Mouse (Mus musculus) intestine, postnatal 0 days (tissue): ENCODE measurements around the gene Tmtc4. TPM values are rescaled to one million over a fixed set of nuclear protein-coding genes. Genes with fewer than 3 reads are reported as not detected.
A peak's percentile ranks its signal among the peaks of the same experiment; 100 is the strongest.

Source experiments
- ATAC-seq: fragments of 200-750 bp; cut with Nextera tagmentation; 2 replicates; pipeline ENCODE4 v1.8.0; 2017; ENCODE audit warnings: mild to moderate bottlenecking, moderate TSS enrichment, moderate library complexity
- H3K27ac ChIP-seq: fragments of 300-500 bp; sonication (generic); 2 replicates; pipeline ENCODE4 v1.5.1; 2014; ENCODE audit warnings: mild to moderate bottlenecking, low read depth, low read length, moderate library complexity
- H3K27me3 ChIP-seq: fragments of 300-500 bp; sonication (generic); replicated peaks from 2 replicates; pipeline ENCODE4 v1.6.1; 2014; ENCODE audit warnings: low read length, mixed read lengths; ENCODE audit not compliant: control insufficient read depth, insufficient read depth
- H3K36me3 ChIP-seq: fragments of 300-500 bp; sonication (generic); 2 replicates; pipeline ENCODE4 v1.6.1; 2014; ENCODE audit warnings: mild to moderate bottlenecking, moderate library complexity; ENCODE audit not compliant: control insufficient read depth, insufficient read depth
- H3K4me1 ChIP-seq: fragments of 300-500 bp; sonication (generic); replicated peaks from 2 replicates; pipeline ENCODE4 v1.6.1; 2014; ENCODE audit warnings: antibody characterized with exemption, low read length, mixed read lengths; ENCODE audit not compliant: control insufficient read depth, insufficient read depth
- H3K4me2 ChIP-seq: fragments of 300-500 bp; sonication (generic); replicated peaks from 2 replicates; pipeline ENCODE4 v1.6.1; 2014; ENCODE audit warnings: low read depth, mild to moderate bottlenecking, moderate library complexity
- H3K4me3 ChIP-seq: fragments of 300-500 bp; sonication (generic); 2 replicates; pipeline ENCODE4 v1.5.1; 2014; ENCODE audit warnings: low read depth, low read length
- H3K9ac ChIP-seq: fragments of 300-500 bp; sonication (generic); 2 replicates; pipeline ENCODE4 v1.6.1; 2014; ENCODE audit warnings: mild to moderate bottlenecking, low read depth, low read length
- H3K9me3 ChIP-seq: fragments of 300-500 bp; sonication (generic); 2 replicates; pipeline ENCODE4 v1.6.1; 2016; ENCODE audit warnings: mixed run types; ENCODE audit not compliant: control insufficient read depth
- CTCF ChIP-seq: sonication (generic); IDR thresholded peaks from 2 replicates; pipeline ENCODE4 v1.5.1; 2016; ENCODE audit warnings: low read depth, mild to moderate bottlenecking, control low read depth, antibody characterized with exemption, moderate library complexity
- WGBS: fragments of 180-500 bp; shearing (Covaris S2); extraction: QIAGEN DNeasy Blood & Tissue Kit; methylation state at CpG from one replicate; pipeline ENCODE4 v1.1.7; 2014; 5-methylcytosine and 5-hydroxymethylcytosine counted together
- polyA plus RNA-seq: library from polyadenylated mRNA; unstranded; fragments of >200 nt; fragmentation: Nextera tagmentation; extraction: Ambion mirVana; gene quantifications from 2 replicates; pipeline ENCODE4 v1.2.1, GENCODE M21; 2015

The Tmtc4 gene
- polyA plus RNA-seq, 1 experiment from 2014 or later, result 7.4 TPM

DNA sequence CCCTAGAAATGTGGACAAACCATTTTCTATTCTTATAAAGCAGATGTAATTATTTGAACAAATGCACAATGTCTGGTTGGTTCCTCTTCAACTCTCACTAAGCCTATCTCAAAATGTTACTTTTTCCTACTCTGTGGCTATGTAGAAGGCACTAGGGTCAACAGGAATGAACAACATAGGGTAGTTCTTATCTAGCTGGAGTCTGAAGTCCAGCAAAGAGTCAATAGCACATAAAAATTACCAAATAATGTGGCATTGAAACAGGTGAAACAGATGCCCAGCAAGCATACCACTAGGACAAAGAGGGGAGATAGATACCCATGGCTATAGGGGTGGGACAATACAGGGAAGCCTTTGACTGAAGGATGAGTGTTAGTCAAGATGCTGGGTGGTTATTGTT is 72.6 kb downstream of the Tmtc4 start:
- peaks cover 4% of the 10 kb centered on the region; the same call in 1 of the 2 replicates for H3K4me1 ChIP-seq
- H3K9me3 ChIP-seq, result no peaks in the 10 kb centered on the region
- no peaks in the 10 kb centered on the region for H3K36me3 ChIP-seq
- no peaks in the 10 kb centered on the region for H3K27me3 ChIP-seq
- peak overlapping the region; percentile 84 for H3K4me2 ChIP-seq
- no peak overlapping the region for H3K27ac ChIP-seq
- no peak overlapping the region; the same call in 1 of the 2 replicates for H3K4me3 ChIP-seq
- 0 out of 2 replicates have a peak, but pooled peaks have one; percentile 18 for ATAC-seq
- no peak for TF ChIP-seq CTCF
- no peak overlapping the region for H3K9ac ChIP-seq

DNA sequence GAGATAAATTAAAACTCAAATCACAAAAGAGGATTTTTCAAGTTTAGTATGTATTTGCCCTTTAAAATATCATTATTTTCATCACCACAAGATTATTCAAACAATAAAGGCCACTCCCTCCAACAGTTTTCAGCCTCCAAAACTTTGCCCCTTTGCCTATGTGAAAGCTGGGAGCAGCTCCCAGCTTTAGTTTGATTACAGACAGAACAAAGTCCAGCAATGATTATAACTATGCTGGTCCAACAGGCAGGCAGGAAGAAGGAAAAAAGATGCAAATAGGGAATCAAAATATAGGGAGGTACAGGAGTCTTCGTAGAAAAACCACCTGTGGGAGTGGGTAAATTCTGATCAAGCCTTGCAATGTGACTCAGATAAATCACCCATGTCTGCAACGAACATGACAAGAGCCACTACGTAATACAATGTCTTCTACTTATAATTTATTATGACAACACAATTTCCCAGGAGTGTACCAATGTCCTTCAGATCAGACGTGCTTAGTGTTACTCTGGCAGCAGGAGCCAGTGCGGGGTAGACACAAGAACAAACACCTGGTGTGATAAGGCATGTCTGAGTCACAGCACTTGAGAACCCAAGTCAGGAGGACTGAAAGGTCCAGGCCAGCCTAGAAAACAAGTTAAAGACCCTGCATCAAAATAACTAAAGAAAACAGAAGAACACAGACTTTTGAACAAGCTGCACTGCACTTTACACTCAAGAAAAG is 74.3 kb downstream of the Tmtc4 start:
- H3K27me3 ChIP-seq, result no peaks in the 10 kb centered on the region
- ATAC-seq, result peak; percentile 73
- H3K36me3 ChIP-seq, result no peaks in the 10 kb centered on the region
- H3K4me2 ChIP-seq, result peak overlapping the region; percentile 28; the same call in 1 of the 2 replicates
- 32% methylated on average over 5 of the region's 5 CpGs for WGBS
- H3K27ac ChIP-seq, result peak overlapping the region; percentile 36
- H3K4me3 ChIP-seq, result no peak overlapping the region
- no peak overlapping the region for H3K9ac ChIP-seq
- no peaks in the 10 kb centered on the region for H3K9me3 ChIP-seq
- no peak for TF ChIP-seq CTCF
- peaks cover 4% of the 10 kb centered on the region; the same call in 1 of the 2 replicates for H3K4me1 ChIP-seq

DNA sequence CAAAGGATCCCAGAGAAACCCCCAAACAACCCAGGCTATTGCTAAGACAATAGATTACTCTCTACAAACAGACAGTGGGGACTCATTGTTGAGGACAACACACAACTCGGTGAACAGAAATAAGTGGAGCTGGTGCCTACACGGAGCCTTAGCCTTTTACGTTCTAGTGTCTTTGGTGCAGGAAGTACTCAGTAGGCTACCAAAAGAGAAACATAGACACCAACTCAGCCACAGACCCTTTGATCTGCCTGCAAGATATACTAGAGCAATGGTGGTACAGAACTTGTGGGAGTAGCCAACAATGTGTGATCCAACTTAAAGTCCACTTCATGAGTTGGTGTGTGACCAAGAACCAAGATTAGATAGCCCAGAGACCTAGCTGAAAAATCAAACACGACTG is 75.8 kb downstream of the Tmtc4 start:
- no peaks in the 10 kb centered on the region for H3K36me3 ChIP-seq
- no peak for ATAC-seq
- no peaks in the 10 kb centered on the region for H3K27me3 ChIP-seq
- H3K9me3 ChIP-seq, result no peaks in the 10 kb centered on the region
- 82% methylated on average over 4 of the region's 4 CpGs for WGBS
- no peak for TF ChIP-seq CTCF
- peaks cover 4% of the 10 kb centered on the region; the same call in 1 of the 2 replicates for H3K4me1 ChIP-seq
- H3K27ac ChIP-seq, result no peak overlapping the region
- no peak overlapping the region for H3K4me3 ChIP-seq
- H3K4me2 ChIP-seq, result no peak overlapping the region
- no peak overlapping the region for H3K9ac ChIP-seq

DNA sequence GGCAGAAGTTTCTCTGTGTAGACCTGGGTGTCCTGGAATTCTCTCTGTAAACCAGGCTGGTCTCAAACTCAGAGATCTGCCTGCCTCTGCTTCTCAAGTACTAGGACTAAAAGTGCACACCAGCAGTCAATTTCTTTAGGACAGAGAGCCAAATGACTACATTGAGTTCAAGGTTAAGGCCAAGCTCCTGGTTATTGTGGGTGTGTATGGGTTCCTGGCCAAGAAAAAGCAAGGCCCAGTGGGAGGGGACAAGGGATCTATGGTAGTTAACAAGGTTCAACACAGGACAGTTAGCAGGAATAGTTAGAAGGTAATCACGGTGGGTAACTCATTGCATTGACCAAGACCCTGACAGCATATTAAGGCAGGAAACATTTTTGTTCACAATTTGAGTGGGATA is 78.8 kb downstream of the Tmtc4 start:
- H3K27me3 ChIP-seq, result no peaks in the 10 kb centered on the region
- WGBS, result 67% methylated on average over 1 of the region's 1 CpGs
- peaks cover 4% of the 10 kb centered on the region for H3K4me1 ChIP-seq
- 0 out of 2 replicates have a peak, but pooled peaks cover under 1% of the 10 kb centered on the region for H3K36me3 ChIP-seq
- no peaks in the 10 kb centered on the region for H3K9me3 ChIP-seq
- no peak overlapping the region for H3K27ac ChIP-seq
- no peak for ATAC-seq
- H3K4me2 ChIP-seq, result no peak overlapping the region
- TF ChIP-seq CTCF, result no peak
- H3K9ac ChIP-seq, result no peak overlapping the region
- H3K4me3 ChIP-seq, result no peak overlapping the region

DNA sequence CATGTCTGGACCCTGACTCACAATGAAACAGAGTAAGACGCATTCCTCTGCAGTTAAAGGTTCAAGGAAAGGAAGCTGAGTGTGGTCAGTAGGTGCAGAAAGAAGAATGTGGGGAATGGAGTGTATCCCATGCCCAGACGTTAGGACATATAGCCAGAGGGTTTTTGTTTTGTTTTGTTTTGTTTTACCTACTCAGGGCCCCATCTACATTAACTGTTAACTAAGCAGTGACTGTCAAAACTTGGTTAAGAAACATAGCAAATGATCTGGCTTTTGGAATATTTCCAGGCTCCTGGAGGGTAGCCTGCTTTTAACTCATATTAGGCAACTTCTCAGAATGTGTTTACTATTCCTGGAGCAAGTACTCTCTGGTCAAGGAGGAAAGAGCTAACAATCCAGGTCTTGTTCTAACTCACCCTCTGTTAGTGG is 79.9 kb downstream of the Tmtc4 start:
- Histone ChIP-seq H3K27me3 (no peaks in the 10 kb centered on the region), H3K9ac (no peak overlapping the region), H3K4me1 (peaks cover 4% of the 10 kb centered on the region), H3K9me3 (no peaks in the 10 kb centered on the region), H3K4me2 (no peak overlapping the region), H3K36me3 (peaks cover 9% of the 10 kb centered on the region; the same call in 1 of the 2 replicates), H3K27ac (no peak overlapping the region), H3K4me3 (no peak overlapping the region)
- TF ChIP-seq CTCF, result no peak
- WGBS, result 59% methylated on average over 2 of the region's 2 CpGs
- ATAC-seq, result no peak

DNA sequence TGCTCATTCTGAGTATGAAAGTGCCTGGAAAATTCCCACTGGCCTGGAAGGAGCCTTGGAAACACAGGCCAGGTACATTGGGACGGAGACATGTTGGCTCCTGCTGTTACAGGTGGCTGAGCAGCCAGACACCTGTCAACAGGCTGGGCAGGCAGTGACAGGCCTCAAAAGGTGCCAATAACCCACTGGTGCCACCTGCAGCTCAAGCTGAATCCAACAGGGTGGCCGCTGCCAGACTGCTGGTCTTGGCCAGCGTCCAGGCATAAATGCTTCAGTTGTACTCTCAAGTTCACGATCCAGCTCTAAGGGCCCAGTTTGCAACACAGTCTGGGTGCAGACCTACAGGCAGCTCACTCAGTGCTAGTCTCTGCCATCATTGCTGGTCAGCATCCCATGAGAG is 81.0 kb downstream of the Tmtc4 start:
- Histone ChIP-seq H3K9ac (no peak overlapping the region), H3K9me3 (no peaks in the 10 kb centered on the region), H3K4me2 (no peak overlapping the region), H3K4me1 (peaks cover 4% of the 10 kb centered on the region), H3K4me3 (no peak overlapping the region), H3K36me3 (peaks cover 9% of the 10 kb centered on the region; the same call in 1 of the 2 replicates), H3K27me3 (no peaks in the 10 kb centered on the region), H3K27ac (peak overlapping the region; percentile 65; the same call in 1 of the 2 replicates)
- peak; percentile 80 for TF ChIP-seq CTCF
- ATAC-seq, result peak; percentile 76
- WGBS, result 25% methylated on average over 4 of the region's 4 CpGs
